Mouse (Mus musculus) B cell, adult 67 days (primary cell): Measurements from ENCODE around the gene Krt31. TPM values are rescaled to one million over a fixed set of nuclear protein-coding genes. Genes with fewer than 3 reads are reported as not detected.

Source experiments
- total RNA-seq, 2 experiments: library from RNA; stranded (reverse); gene quantifications; 4 replicates each; pipeline ENCODE4 v1.2.4; 2023

Krt31 gene
- total RNA-seq: not detected

DNA sequence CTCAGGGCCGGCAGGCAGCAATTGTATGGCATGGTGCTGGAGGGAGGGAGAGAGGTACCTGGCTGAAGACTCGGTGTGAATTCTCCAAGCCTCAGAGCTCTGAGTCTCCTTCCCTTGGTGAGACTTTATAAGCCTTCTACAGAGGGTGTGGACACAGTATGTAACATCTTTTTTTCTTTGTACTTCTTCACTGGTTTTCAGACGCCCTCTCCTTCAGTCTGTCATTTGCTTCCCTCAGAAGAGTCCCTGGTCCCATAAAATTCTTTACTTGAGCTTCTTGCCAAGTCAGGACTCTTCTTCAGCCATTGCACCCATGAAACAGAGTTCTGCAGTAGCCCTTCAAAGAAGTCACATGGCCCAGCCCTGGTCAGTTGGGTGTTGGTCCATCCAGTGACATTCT is at the start of gene Krt31:
Gene Krt31, minus strand, starts transcription at position 101 of the 400 bp plus-strand sequence.

DNA sequence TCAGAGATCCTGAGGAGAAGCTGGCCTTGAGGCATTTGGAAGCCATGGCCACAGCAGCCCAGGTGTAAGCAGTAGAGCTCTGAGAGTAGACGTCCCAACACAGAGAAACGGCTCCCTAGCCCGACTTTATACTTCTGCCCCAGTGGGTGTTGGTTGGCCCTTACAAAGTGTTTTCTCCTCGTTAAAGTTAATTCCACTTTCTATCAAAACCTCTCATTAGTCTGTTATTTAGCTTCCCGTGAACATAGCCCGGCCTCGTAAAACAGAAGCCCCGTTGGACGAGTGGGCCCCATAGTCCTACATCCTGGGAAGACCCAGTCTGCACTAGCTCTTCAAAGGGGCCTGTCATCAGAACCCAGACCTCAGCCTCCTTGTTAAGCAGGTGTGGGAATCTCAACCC is 45.8 kb upstream of the Krt31 start, which contains the start of gene Krt35:
Gene Krt35, minus strand, starts transcription at position 101 of the 400 bp plus-strand sequence.

DNA sequence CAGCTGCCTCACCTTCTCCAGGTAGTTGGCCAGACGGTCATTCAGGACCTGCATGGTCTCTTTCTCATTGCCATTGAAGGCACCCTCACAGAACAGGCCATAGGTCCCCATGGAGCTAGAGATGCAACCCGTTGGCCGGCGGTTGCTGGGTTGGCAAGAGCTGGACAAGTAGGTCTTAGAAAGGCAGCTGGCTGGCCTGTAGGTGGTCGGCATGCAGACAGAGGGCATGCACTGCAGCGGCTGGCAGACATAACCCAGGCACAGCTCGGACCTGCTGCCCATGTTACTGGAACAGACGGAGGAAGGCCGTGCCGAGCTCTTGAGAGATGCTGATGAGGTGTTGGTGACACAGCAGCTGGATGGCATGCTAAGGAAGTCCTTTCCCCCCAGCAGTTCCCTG is 37.5 kb upstream of the Krt31 start, which contains the start of gene Krt32:
Gene Krt32, minus strand, starts transcription at position 366 of the 400 bp plus-strand sequence.

DNA sequence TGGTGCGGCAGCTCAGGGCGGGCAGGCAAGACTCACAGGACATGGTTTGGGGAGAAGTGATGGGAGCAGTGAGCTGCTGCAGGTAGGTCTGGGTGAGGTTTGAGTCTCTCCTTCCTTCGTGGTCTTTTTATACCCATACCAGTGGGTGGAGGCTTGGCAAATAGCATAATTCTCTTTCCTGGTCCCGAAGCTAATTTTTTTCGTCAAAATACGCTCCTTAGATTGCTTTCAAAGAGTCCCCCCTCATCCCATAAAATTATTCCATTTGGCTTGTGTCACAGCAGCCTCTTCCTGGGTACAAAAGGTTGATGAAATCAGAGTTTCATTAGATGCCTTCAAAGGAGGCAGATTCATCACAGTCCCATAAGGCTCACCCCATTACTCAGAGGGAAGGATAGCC is 8.9 kb downstream of the Krt31 start, which contains the start of gene Krt34:
Gene Krt34, minus strand, starts transcription at position 101 of the 400 bp plus-strand sequence.

DNA sequence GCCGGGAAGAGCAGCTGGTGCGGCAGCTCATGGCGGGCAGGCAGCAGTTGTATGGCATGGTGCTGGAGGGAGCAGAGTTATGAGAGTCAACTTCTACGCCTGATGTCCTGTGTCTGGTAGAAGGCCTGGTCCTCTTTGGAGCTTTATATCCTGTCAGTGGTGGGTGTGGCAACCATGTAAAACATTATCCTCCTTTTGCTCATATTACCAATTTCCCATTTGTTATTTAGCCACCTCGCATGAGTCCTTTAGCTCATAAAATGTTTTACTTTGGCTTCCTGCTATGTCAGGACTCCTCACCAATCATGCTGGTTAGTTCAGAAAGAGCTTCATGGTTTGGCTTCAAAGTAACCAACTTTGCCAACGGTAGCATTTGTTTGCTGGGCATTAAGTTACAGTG is 20.6 kb downstream of the Krt31 start, which contains the start of gene Krt33b:
Gene Krt33b, minus strand, starts transcription at position 101 of the 400 bp plus-strand sequence.

DNA sequence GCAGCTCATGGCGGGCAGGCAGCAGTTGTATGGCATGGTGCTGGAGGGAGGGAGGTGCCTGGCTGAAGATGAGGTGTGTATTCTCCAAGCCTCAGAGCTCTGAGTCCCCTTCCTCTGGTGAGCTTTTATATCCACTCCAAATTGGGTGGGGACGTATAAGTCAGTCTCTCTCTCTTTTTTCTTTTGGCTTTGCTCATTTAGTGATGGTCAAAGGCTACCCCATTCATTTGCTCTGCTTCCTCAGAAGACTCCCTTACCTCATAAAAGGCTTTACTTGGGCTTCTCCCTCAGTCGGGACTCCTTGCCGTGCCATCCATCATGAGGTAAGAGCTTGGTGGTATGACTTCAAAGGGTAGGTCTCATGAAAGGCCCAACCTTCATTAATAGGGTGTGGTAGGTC is 34.2 kb downstream of the Krt31 start, which contains the start of gene Krt33a:
Gene Krt33a, minus strand, starts transcription at position 101 of the 400 bp plus-strand sequence.

Other genes starting within 250 kb of the Krt31 start
- not detected for gene Gm11554, start 246.1 kb downstream of the Krt31 start, total RNA-seq
- gene Krtap4-13, start 240.7 kb downstream of the Krt31 start, total RNA-seq: not detected
- not detected for gene Gm11564, start 234.9 kb downstream of the Krt31 start, total RNA-seq
- not detected for gene 2300003K06Rik, start 212.5 kb downstream of the Krt31 start, total RNA-seq
- gene Krtap4-16, start 198.9 kb downstream of the Krt31 start, total RNA-seq: not detected
- gene Gm11568, start 192.6 kb downstream of the Krt31 start, total RNA-seq: not detected
- gene Gm11559, start 186.1 kb downstream of the Krt31 start, total RNA-seq: not detected
- not detected for gene Krtap9-1, start 177.2 kb downstream of the Krt31 start, total RNA-seq
- not detected for gene Gm11567, start 171.4 kb downstream of the Krt31 start, total RNA-seq
- not detected for gene Krtap31-1, start 142.6 kb downstream of the Krt31 start, total RNA-seq
- not detected for gene Gm11565, start 135.8 kb downstream of the Krt31 start, total RNA-seq
- not detected for gene Krtap31-2, start 114.3 kb downstream of the Krt31 start, total RNA-seq
- not detected for gene Krtap9-5, start 102.1 kb downstream of the Krt31 start, total RNA-seq
- gene Krtap29-1, start 71.5 kb downstream of the Krt31 start, total RNA-seq: not detected
- not detected for gene Krtap16-1, start 64.0 kb downstream of the Krt31 start, total RNA-seq
- gene Krtap17-1, start 56.6 kb downstream of the Krt31 start, total RNA-seq: not detected
- not detected for gene Krt33a, start 34.3 kb downstream of the Krt31 start, total RNA-seq
- not detected for gene Krt33b, start 20.7 kb downstream of the Krt31 start, total RNA-seq
- not detected for gene Krt34, start 9.0 kb downstream of the Krt31 start, total RNA-seq
- not detected for gene Krt32, start 37.7 kb upstream of the Krt31 start, total RNA-seq
- gene Krt35, start 45.7 kb upstream of the Krt31 start, total RNA-seq: not detected
- gene Krt36, start 55.1 kb upstream of the Krt31 start, total RNA-seq: not detected
- gene Krt13, start 71.0 kb upstream of the Krt31 start, total RNA-seq: not detected
- gene Krt15, start 85.4 kb upstream of the Krt31 start, total RNA-seq: not detected
- gene Krt19, start 98.1 kb upstream of the Krt31 start, total RNA-seq: not detected
- gene Krt9, start 142.7 kb upstream of the Krt31 start, total RNA-seq: not detected
- gene Krt14, start 157.0 kb upstream of the Krt31 start, total RNA-seq: not detected
- gene Krt16, start 198.4 kb upstream of the Krt31 start, total RNA-seq: not detected
- not detected for gene Krt17, start 210.5 kb upstream of the Krt31 start, total RNA-seq
- not detected for gene Krt42, start 219.3 kb upstream of the Krt31 start, total RNA-seq